Mouse (Mus musculus) myocyte (in vitro differentiated cells): ENCODE results near the gene Gm17622. TPM values are rescaled to one million over a fixed set of nuclear protein-coding genes. Genes with fewer than 3 reads are reported as not detected.

ENCODE experiments used
- H3K27me3 ChIP-seq: one replicate; pipeline ENCODE4 v1.6.1; 2011; ENCODE audit not compliant: control insufficient read depth, insufficient read depth, insufficient read length
- H3K36me3 ChIP-seq: one replicate; pipeline ENCODE4 v1.6.1; 2011; ENCODE audit not compliant: control insufficient read depth, insufficient read depth
- H3K4me2 ChIP-seq: one replicate; pipeline ENCODE4 v1.6.1; 2011; ENCODE audit warnings: low read depth, control low read depth
- H3K4me3 ChIP-seq: one replicate; pipeline ENCODE4 v1.5.1; 2011; ENCODE audit warnings: mild to moderate bottlenecking, control low read depth, moderate library complexity
- H3K79me2 ChIP-seq: one replicate; pipeline ENCODE4 v1.6.1; 2011; ENCODE audit not compliant: control insufficient read depth, insufficient read depth
- H3ac ChIP-seq: one replicate; pipeline ENCODE4 v1.6.1; 2011; ENCODE audit not compliant: control insufficient read depth, insufficient read length
- CEBPB ChIP-seq: IDR thresholded peaks from 2 replicates; pipeline ENCODE4 v1.6.1; 2011; ENCODE audit warnings: mild to moderate bottlenecking, moderate library complexity; ENCODE audit not compliant: poor library complexity, insufficient read depth, severe bottlenecking
- E2F4 ChIP-seq: IDR thresholded peaks from one replicate; pipeline ENCODE4 v1.6.1; 2011; ENCODE audit warnings: mild to moderate bottlenecking, control low read depth, moderate library complexity; ENCODE audit not compliant: insufficient read depth
- MAX ChIP-seq: IDR thresholded peaks from one replicate; pipeline ENCODE4 v1.6.1; 2011; ENCODE audit warnings: low read depth, mild to moderate bottlenecking, control low read depth
- MYOD1 ChIP-seq, 3 experiments: IDR thresholded peaks; one replicate each; pipeline ENCODE4 v1.6.1; 2011; ENCODE audit warnings: control low read depth in 2 of 3, low read depth in 2 of 3, mild to moderate bottlenecking in 2 of 3, moderate library complexity in 1 of 3; ENCODE audit not compliant: insufficient read length in 2 of 3, control insufficient read depth in 1 of 3
- MYOG ChIP-seq, 3 experiments: IDR thresholded peaks; one replicate each; pipeline ENCODE4 v1.6.1; 2011; ENCODE audit warnings: control low read depth in 2 of 3, low read depth in 2 of 3, mild to moderate bottlenecking in 2 of 3; ENCODE audit not compliant: insufficient read length in 2 of 3, control insufficient read depth in 1 of 3, insufficient read depth in 1 of 3
- POLR2A ChIP-seq: IDR thresholded peaks from one replicate; pipeline ENCODE4 v1.6.1; 2011; ENCODE audit warnings: low read depth, mild to moderate bottlenecking, control low read depth, moderate library complexity; ENCODE audit not compliant: insufficient read length
- POLR2AphosphoS2 ChIP-seq: IDR thresholded peaks from one replicate; pipeline ENCODE4 v1.6.1; 2011; ENCODE audit warnings: low read depth, control low read depth; ENCODE audit not compliant: insufficient read length
- REST ChIP-seq: IDR thresholded peaks from one replicate; pipeline ENCODE4 v1.6.1; 2011; ENCODE audit warnings: mild to moderate bottlenecking, control low read depth, moderate library complexity; ENCODE audit not compliant: insufficient read depth, insufficient read length
- SRF ChIP-seq: IDR thresholded peaks from one replicate; pipeline ENCODE4 v1.6.1; 2011; ENCODE audit warnings: low read depth; ENCODE audit not compliant: control insufficient read depth, insufficient read length
- TCF12 ChIP-seq: IDR thresholded peaks from one replicate; pipeline ENCODE4 v1.6.1; 2011; ENCODE audit warnings: mild to moderate bottlenecking, control low read depth; ENCODE audit not compliant: poor library complexity, insufficient read depth, severe bottlenecking
- TCF3 ChIP-seq: IDR thresholded peaks from one replicate; pipeline ENCODE4 v1.6.1; 2011; ENCODE audit warnings: low read depth, control low read depth; ENCODE audit not compliant: insufficient read length
- USF1 ChIP-seq: IDR thresholded peaks from one replicate; pipeline ENCODE4 v1.6.1; 2011; ENCODE audit warnings: low read depth, mild to moderate bottlenecking, control low read depth, moderate library complexity
- polyA plus RNA-seq: library from polyadenylated mRNA; unstranded; fragments of >200 nt; fragmentation: generic; extraction: Trizol; gene quantifications from one replicate; pipeline ENCODE4 v1.2.1, GENCODE M21; 2012; ENCODE audit warnings: missing spikeins

Gene Gm17622
- polyA plus RNA-seq, 1 experiment = not detected

DNA sequence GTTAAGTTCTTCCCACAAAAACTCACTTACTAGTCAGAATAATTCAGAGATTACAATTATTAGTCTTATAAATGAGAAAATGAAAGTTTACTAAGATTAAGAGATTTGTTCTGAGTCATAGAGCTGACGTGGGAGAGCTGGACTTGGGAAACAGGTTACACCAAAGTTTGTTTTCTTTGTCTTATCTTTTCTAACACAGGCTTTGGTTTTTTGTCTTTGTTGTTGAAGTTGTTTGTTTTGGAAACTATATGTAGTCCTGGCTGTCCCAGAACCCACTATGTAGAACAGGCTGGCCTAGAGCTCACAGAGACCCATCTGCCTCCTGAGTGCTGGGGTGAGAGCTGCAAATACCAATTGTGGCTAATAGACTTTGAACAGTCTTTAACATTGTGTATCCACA lies 20.7 kb downstream of the Gm17622 start:
- Histone ChIP-seq H3K36me3 (peaks cover 13% of the 10 kb centered on the region), H3ac (no peak overlapping the region), H3K27me3 (no peaks in the 10 kb centered on the region), H3K4me2 (peak overlapping the region; percentile 88), H3K4me3 (no peak overlapping the region), H3K79me2 (peaks cover 4% of the 10 kb centered on the region)
- no peak for TF ChIP-seq MYOD1 (IDR thresholded peaks at IDR 0.05; ENCODE audit: control insufficient read depth in 1 of 3, insufficient read length in 2 of 3, low read depth in 2 of 3)
- TF ChIP-seq POLR2A = no peak
- TF ChIP-seq SRF = no peak
- TF ChIP-seq E2F4 = no peak
- TF ChIP-seq MYOG (IDR thresholded peaks at IDR 0.05; ENCODE audit: control insufficient read depth in 1 of 3, insufficient read depth in 1 of 3, insufficient read length in 2 of 3, low read depth in 2 of 3) = no peak
- TF ChIP-seq MAX = no peak
- TF ChIP-seq CEBPB = no peak
- TF ChIP-seq TCF3 = no peak
- TF ChIP-seq TCF12 = no peak
- no peak for TF ChIP-seq POLR2AphosphoS2
- TF ChIP-seq REST = no peak
- no peak for TF ChIP-seq USF1

DNA sequence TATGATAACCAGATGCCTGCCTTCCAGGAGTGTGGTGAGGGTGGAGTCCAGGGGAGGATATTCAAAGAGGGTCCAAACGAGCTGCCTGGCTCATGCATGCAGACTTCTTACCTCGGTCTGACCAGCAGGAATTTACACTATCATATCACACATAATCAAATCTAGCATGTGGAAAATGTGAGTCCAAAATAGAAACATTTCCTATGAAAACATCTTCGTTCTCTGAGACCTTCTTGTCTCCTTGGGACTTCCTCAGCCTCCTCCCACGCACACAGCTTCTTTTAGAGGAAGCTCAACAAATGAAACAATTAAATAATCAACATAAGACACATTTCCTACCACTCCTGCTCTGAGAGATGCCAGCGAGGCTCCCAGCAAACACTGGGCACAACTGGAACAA lies 21.4 kb downstream of the Gm17622 start:
- H3K4me2 ChIP-seq = peak overlapping the region; percentile 88
- no peak for TF ChIP-seq TCF3
- no peak for TF ChIP-seq SRF
- TF ChIP-seq MAX = no peak
- TF ChIP-seq TCF12 = no peak
- no peak for TF ChIP-seq POLR2AphosphoS2
- TF ChIP-seq MYOD1 (IDR thresholded peaks at IDR 0.05; ENCODE audit: control insufficient read depth in 1 of 3, insufficient read length in 2 of 3, low read depth in 2 of 3) = no peak
- no peak for TF ChIP-seq MYOG (IDR thresholded peaks at IDR 0.05; ENCODE audit: control insufficient read depth in 1 of 3, insufficient read depth in 1 of 3, insufficient read length in 2 of 3, low read depth in 2 of 3)
- no peak for TF ChIP-seq USF1
- no peak for TF ChIP-seq REST
- TF ChIP-seq POLR2A = no peak
- no peak for TF ChIP-seq CEBPB
- no peak for TF ChIP-seq E2F4
- no peak overlapping the region for H3K4me3 ChIP-seq
- H3K36me3 ChIP-seq = peaks cover 19% of the 10 kb centered on the region
- H3K27me3 ChIP-seq = no peaks in the 10 kb centered on the region
- peaks cover 4% of the 10 kb centered on the region for H3K79me2 ChIP-seq
- H3ac ChIP-seq = no peak overlapping the region

DNA sequence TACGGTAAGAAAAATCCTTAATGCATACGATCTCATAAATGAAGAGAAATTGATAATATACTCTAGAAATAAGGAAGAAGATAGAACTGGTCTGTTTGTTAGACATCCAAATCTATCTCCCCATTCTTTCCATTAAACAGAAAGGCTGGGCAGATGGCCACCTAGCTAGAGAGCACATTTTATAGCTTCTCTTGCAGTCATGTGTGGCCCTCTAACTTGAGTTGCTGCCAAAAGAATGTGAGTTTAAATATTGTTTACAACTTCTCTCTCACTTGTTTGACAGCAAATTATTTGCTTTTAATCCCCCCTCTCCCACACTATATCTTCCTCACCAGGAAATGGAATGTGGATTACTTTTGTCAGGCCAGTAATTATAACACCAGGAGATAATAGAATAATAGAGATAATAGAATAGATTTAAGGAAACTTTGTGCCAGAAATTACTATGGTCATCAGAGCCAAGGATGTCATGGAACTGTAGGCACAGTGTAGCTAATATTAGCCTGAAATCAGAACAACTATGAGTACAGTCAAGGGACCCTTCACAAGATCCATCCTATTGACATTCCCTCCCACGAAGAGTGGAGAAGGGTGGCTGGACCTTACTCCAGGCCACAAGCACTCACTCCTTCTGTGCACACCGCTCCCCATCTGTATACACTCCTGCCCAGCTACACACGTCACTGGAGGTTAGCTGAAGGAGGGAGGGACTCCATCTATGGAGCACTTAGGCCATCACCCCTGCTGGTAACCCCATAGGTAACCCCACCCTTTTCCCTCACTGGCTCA lies 23.8 kb downstream of the Gm17622 start:
- no peaks in the 10 kb centered on the region for H3K27me3 ChIP-seq
- no peak overlapping the region for H3K4me3 ChIP-seq
- TF ChIP-seq TCF3 (no peak), POLR2A (no peak), POLR2AphosphoS2 (no peak), MYOG (IDR thresholded peaks at IDR 0.05; ENCODE audit: control insufficient read depth in 1 of 3, insufficient read depth in 1 of 3, insufficient read length in 2 of 3, low read depth in 2 of 3) (no peak), MYOD1 (IDR thresholded peaks at IDR 0.05; ENCODE audit: control insufficient read depth in 1 of 3, insufficient read length in 2 of 3, low read depth in 2 of 3) (no peak), MAX (no peak), E2F4 (no peak), REST (no peak), SRF (no peak), CEBPB (no peak), TCF12 (no peak), USF1 (no peak)
- no peak overlapping the region for H3K4me2 ChIP-seq
- peaks cover 14% of the 10 kb centered on the region for H3K36me3 ChIP-seq
- peaks cover under 1% of the 10 kb centered on the region for H3K79me2 ChIP-seq
- no peak overlapping the region for H3ac ChIP-seq

DNA sequence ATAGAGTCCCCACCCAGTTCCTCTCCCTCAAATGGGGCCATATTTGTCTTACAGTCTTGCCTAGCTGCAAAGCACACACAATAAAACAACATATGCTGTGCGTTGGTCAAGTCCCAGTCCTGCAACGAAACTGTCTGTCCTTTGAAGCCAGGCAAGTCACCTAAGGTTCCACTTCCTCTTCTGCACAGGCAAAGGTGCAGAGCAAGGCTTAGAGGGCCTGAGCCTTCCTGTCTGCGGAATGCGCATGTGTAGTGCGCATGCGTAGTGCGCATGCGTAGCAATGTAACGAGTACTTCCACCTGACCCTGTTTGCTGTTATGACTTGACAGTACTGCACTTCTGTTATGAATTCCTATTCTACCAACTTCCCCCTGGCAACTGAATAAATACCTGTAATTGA lies 25.7 kb downstream of the Gm17622 start:
- Histone ChIP-seq H3K36me3 (peaks cover 14% of the 10 kb centered on the region), H3ac (no peak overlapping the region), H3K27me3 (no peaks in the 10 kb centered on the region), H3K79me2 (no peaks in the 10 kb centered on the region), H3K4me2 (no peak overlapping the region), H3K4me3 (no peak overlapping the region)
- no peak for TF ChIP-seq CEBPB
- no peak for TF ChIP-seq TCF12
- TF ChIP-seq POLR2AphosphoS2 = no peak
- no peak for TF ChIP-seq POLR2A
- TF ChIP-seq MYOG (IDR thresholded peaks at IDR 0.05; ENCODE audit: control insufficient read depth in 1 of 3, insufficient read depth in 1 of 3, insufficient read length in 2 of 3, low read depth in 2 of 3) = no peak
- no peak for TF ChIP-seq MAX
- TF ChIP-seq MYOD1 (IDR thresholded peaks at IDR 0.05; ENCODE audit: control insufficient read depth in 1 of 3, insufficient read length in 2 of 3, low read depth in 2 of 3) = no peak
- TF ChIP-seq REST = no peak
- TF ChIP-seq SRF = no peak
- TF ChIP-seq TCF3 = no peak
- TF ChIP-seq E2F4 = no peak
